Mouse (Mus musculus): ENCODE measurements around the gene Fbxo46. TPM values are rescaled to one million over a fixed set of nuclear protein-coding genes. Genes with fewer than 3 reads are reported as not detected.

Fbxo46 gene
- total and polyA plus RNA-seq, 3 experiments = 4.0 to 11.6 (median 6.1) TPM

DNA sequence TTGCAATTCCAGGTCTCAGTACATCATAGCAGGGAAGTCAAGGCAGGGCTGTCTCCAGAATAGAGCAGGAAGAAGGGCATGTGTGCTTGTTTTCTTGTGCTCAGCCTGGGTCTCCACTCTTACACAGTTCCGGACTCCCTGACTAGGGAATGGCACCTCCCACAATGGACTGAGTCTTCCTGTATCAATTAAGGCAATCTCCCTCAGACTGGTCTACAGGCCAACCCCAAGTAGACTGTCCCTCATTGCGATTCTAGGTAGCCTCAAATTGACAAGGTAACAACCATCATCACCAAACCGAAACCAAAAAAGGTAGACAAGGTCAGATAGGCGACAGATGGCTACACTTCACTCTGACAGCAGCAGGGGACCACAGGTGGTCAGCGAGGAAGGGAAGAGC lies 44.4 kb upstream of the Fbxo46 start:
- no peak overlapping the region for H3K9ac ChIP-seq (ENCODE audit: insufficient read depth, low read depth)
- H3K9me3 ChIP-seq (replicated peaks; ENCODE audit: low read length) = peaks cover 39% of the 10 kb centered on the region
- dilution Hi-C loops (cut with MboI; ENCODE audit: extremely low pct_ligation_motif_present, extremely low pct_unique_long_range_greater_than_20kb, low sequenced_read_pairs) (no loop called here), in situ Hi-C loops (cut with MboI; ENCODE audit: low pct_ligation_motif_present, low pct_unique_long_range_greater_than_20kb, low sequenced_read_pairs) (no loop called here)
- H3K4me3 ChIP-seq (replicated peaks in 1 of 3; ENCODE audit: low read depth in 2 of 3, low read length in 2 of 3, poor library complexity in 1 of 3) = no peak overlapping the region
- TF ChIP-seq BHLHE40 (IDR thresholded peaks at IDR 0.05; ENCODE audit: low read depth, low read length) (no peak), ZC3H11A (IDR thresholded peaks at IDR 0.05; ENCODE audit: low read depth, low read length) (no peak), CTCF (conservative IDR thresholded peaks at IDR 0.05 in 1 of 2, IDR thresholded peaks at IDR 0.05 in 1 of 2; ENCODE audit: low read depth in 2 of 2, low read length in 2 of 2) (no peak), RAD21 (IDR thresholded peaks at IDR 0.05; ENCODE audit: low read depth, low read length) (no peak), CHD1 (IDR thresholded peaks at IDR 0.05; ENCODE audit: low read depth, low read length) (no peak), MAFK (IDR thresholded peaks at IDR 0.05; ENCODE audit: insufficient replicate concordance, low read length) (no peak), SIN3A (IDR thresholded peaks at IDR 0.05; ENCODE audit: low read length) (no peak), ETS1 (conservative IDR thresholded peaks at IDR 0.05; ENCODE audit: low read depth, low read length) (no peak), ZNF384 (IDR thresholded peaks at IDR 0.05; ENCODE audit: low read depth, low read length) (no peak), MAX (IDR thresholded peaks at IDR 0.05; ENCODE audit: low read length) (no peak), NELFE (IDR thresholded peaks at IDR 0.05; ENCODE audit: low read depth, low read length) (no peak), TCF12 (IDR thresholded peaks at IDR 0.05; ENCODE audit: low read depth, low read length) (no peak), TBP (conservative IDR thresholded peaks at IDR 0.05; ENCODE audit: low read depth, low read length) (no peak), ELF1 (IDR thresholded peaks at IDR 0.05; ENCODE audit: low read depth, low read length) (no peak), EP300 (IDR thresholded peaks at IDR 0.05; ENCODE audit: low read length) (no peak), MAZ (IDR thresholded peaks at IDR 0.05; ENCODE audit: low read depth, low read length) (no peak), GABPA (IDR thresholded peaks at IDR 0.05; ENCODE audit: insufficient replicate concordance, low read depth, low read length) (no peak), MXI1 (IDR thresholded peaks at IDR 0.05; ENCODE audit: low read depth, low read length) (no peak), E2F4 (IDR thresholded peaks at IDR 0.05; ENCODE audit: insufficient replicate concordance, low read depth, low read length) (no peak), KAT2A (IDR thresholded peaks at IDR 0.05; ENCODE audit: insufficient replicate concordance, low read length) (no peak)
- peaks cover 18 to 26% of the 10 kb centered on the region in 2 experiments for H3K4me1 ChIP-seq (ENCODE audit: control insufficient read depth in 1 of 2, insufficient read depth in 2 of 2)
- no peak for DNase-seq (ENCODE audit: extremely low read depth)
- no peak overlapping the region for H3K27ac ChIP-seq (ENCODE audit: insufficient read depth, low read depth)
- H3K79me2 ChIP-seq (replicated peaks; ENCODE audit: control insufficient read depth, extremely low read depth, insufficient read depth, poor library complexity, severe bottlenecking) = no peaks in the 10 kb centered on the region
- H3K27me3 ChIP-seq (replicated peaks) = peaks cover 60% of the 10 kb centered on the region
- H3K4me2 ChIP-seq (ENCODE audit: insufficient read depth, low read depth, poor library complexity, severe bottlenecking) = no peak overlapping the region
- no peaks in the 10 kb centered on the region for H3K36me3 ChIP-seq (replicated peaks in 1 of 2; ENCODE audit: control insufficient read depth in 1 of 2, insufficient read depth in 1 of 2, low read length in 1 of 2)

DNA sequence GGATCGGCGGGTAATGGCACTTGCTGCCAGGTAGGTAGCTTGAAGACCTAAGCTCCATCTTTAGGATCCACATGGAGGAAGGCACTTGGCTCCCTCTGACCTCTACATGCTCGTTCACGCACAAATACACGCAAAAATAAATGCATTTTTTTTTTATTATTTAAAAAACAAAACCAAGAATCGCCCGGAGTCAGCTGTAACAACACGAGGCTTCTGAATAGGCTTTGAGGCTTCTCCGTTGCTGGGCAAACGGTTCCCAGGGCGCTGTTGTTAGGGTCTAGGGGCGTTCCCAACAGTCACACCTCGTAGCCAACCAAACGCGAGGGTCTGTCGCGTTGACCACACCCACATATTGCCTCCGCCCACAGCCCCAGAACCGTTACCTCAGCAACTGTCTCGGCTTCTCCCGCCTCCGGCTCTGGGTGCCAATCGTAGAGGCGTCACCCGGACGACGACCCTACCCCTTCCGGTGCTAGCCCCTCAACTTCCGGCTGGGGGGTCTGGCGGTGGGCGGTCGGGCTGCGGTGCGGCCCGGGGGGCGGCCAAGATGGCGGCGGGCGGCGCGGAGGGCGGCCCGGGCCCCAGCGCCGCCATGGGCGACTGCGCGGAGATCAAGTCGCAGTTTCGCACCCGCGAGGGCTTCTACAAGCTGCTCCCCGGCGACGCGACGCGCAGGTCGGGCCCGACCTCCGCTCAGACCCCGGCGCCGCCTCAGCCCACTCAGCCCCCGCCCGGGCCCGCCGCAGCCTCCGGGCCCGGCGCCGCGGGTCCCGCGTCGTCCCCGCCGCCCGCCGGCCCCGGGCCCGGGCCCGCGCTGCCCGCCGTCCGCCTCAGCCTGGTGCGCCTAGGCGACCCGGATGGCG lies 43.7 kb upstream of the Fbxo46 start, which contains the start of gene Dmwd:
Dmwd (plus strand) TSS at position 505 of the 863 bp plus-strand sequence.
- TF ChIP-seq CTCF (conservative IDR thresholded peaks at IDR 0.05 in 1 of 2, IDR thresholded peaks at IDR 0.05 in 1 of 2; ENCODE audit: low read depth in 2 of 2, low read length in 2 of 2) = no peak
- no peak for TF ChIP-seq MXI1 (IDR thresholded peaks at IDR 0.05; ENCODE audit: low read depth, low read length)
- no peak for TF ChIP-seq RCOR1 (conservative IDR thresholded peaks at IDR 0.05; ENCODE audit: low read depth, low read length)
- TF ChIP-seq ZMIZ1 (IDR thresholded peaks at IDR 0.05; ENCODE audit: low read depth, low read length) = no peak
- TF ChIP-seq ZC3H11A (IDR thresholded peaks at IDR 0.05; ENCODE audit: low read depth, low read length) = no peak
- TF ChIP-seq IRF4 (IDR thresholded peaks at IDR 0.05; ENCODE audit: low read depth, low read length) = no peak
- TF ChIP-seq POLR2AphosphoS2 (IDR thresholded peaks at IDR 0.05; ENCODE audit: low read depth, low read length) = no peak
- TF ChIP-seq PAX5 (IDR thresholded peaks at IDR 0.05; ENCODE audit: low read length) = no peak
- no peak for TF ChIP-seq USF2 (conservative IDR thresholded peaks at IDR 0.05; ENCODE audit: low read depth, low read length)
- no peak for TF ChIP-seq TCF12 (IDR thresholded peaks at IDR 0.05; ENCODE audit: low read depth, low read length)
- TF ChIP-seq EP300 (IDR thresholded peaks at IDR 0.05; ENCODE audit: low read length) = no peak
- TF ChIP-seq RAD21 (IDR thresholded peaks at IDR 0.05; ENCODE audit: low read depth, low read length) = no peak
- no peak for TF ChIP-seq SIN3A (IDR thresholded peaks at IDR 0.05; ENCODE audit: low read length)
- no peak for TF ChIP-seq ETS1 (conservative IDR thresholded peaks at IDR 0.05; ENCODE audit: low read depth, low read length)
- TF ChIP-seq JUND (conservative IDR thresholded peaks at IDR 0.05; ENCODE audit: low read depth, low read length) = no peak
- no peak for TF ChIP-seq MAFK (IDR thresholded peaks at IDR 0.05; ENCODE audit: insufficient replicate concordance, low read length)
- TF ChIP-seq ZNF384 (IDR thresholded peaks at IDR 0.05; ENCODE audit: low read depth, low read length) = no peak
- no peak for TF ChIP-seq E2F4 (IDR thresholded peaks at IDR 0.05; ENCODE audit: insufficient replicate concordance, low read depth, low read length)
- Histone ChIP-seq H3K9ac (ENCODE audit: insufficient read depth, low read depth) (no peak within 1 kb of the TSS), H3K27me3 (replicated peaks) (peaks cover 68% of the 10 kb centered on the region), H3K4me1 (ENCODE audit: control insufficient read depth in 1 of 2, insufficient read depth in 2 of 2) (peaks cover 18 to 26% of the 10 kb centered on the region in 2 experiments), H3K4me2 (ENCODE audit: insufficient read depth, low read depth, poor library complexity, severe bottlenecking) (no peak within 1 kb of the TSS), H3K79me2 (replicated peaks; ENCODE audit: control insufficient read depth, extremely low read depth, insufficient read depth, poor library complexity, severe bottlenecking) (no peaks in the 10 kb centered on the region), H3K27ac (ENCODE audit: insufficient read depth, low read depth) (no peak within 1 kb of the TSS), H3K9me3 (replicated peaks; ENCODE audit: low read length) (peaks cover 39% of the 10 kb centered on the region), H3K36me3 (replicated peaks in 1 of 2; ENCODE audit: control insufficient read depth in 1 of 2, insufficient read depth in 1 of 2, low read length in 1 of 2) (no peaks in the 10 kb centered on the region), H3K4me3 (replicated peaks in 1 of 3; ENCODE audit: low read depth in 2 of 3, low read length in 2 of 3, poor library complexity in 1 of 3) (no peak within 1 kb of the TSS)
- in situ Hi-C loops (cut with MboI; ENCODE audit: low pct_ligation_motif_present, low pct_unique_long_range_greater_than_20kb, low sequenced_read_pairs) = no loop called here
- dilution Hi-C loops (cut with MboI; ENCODE audit: extremely low pct_ligation_motif_present, extremely low pct_unique_long_range_greater_than_20kb, low sequenced_read_pairs) = no loop called here
- no peak for DNase-seq (ENCODE audit: extremely low read depth)

All from CH12.LX (cell line).